Mouse (Mus musculus) retina, adult 2 months (tissue): ENCODE measurements around the gene Gm21118.
"Not testable (repeated sequence)": the region's sequence is repeated elsewhere in the genome, so short reads cannot be mapped to it uniquely, and the experiment has no call there.

Source experiments
- DNase-seq: peaks from one replicate; pipeline ENCODE4 v3.0.0-alpha.2; 2012; ENCODE audit warnings: low read depth, low spot score

Gm21118 gene

GRCm38 (mm10) chrY:70273542-70273941 is at the start of gene Gm21118:
TSS of gene Gm21118 (minus strand) at chrY:70273642.
- not testable (repeated sequence) for DNase-seq

GRCm38 (mm10) chrY:70303187-70303586 is 29.7 kb upstream of the Gm21118 start, which contains the start of the genes Gm29423 and Gm29644:
TSS of gene Gm29423 (minus strand) at chrY:70303287.
TSS of gene Gm29644 (minus strand) at chrY:70303343.
- not testable (repeated sequence) for DNase-seq
